Mouse (Mus musculus) G1E (cell line): ENCODE measurements around the gene Skap1.

Source experiments
- CTCF ChIP-seq: IDR thresholded peaks from 2 replicates; pipeline ENCODE4 v1.5.1; 2012; ENCODE audit warnings: low read depth, low read length, inconsistent platforms, mixed read lengths
- GATA1 ChIP-seq: IDR thresholded peaks from 2 replicates; pipeline ENCODE4 v1.6.1; 2012; ENCODE audit warnings: borderline replicate concordance, low read length, inconsistent platforms, mixed read lengths
- GATA2 ChIP-seq: IDR thresholded peaks from 2 replicates; pipeline ENCODE4 v1.6.1; 2012; ENCODE audit warnings: low read depth, low read length, inconsistent platforms, borderline replicate concordance
- POLR2AphosphoS5 ChIP-seq: IDR thresholded peaks from 2 replicates; pipeline ENCODE4 v1.6.1; 2012; ENCODE audit warnings: low read depth, low read length, inconsistent platforms; ENCODE audit not compliant: insufficient replicate concordance

- no peak for TF ChIP-seq GATA1
- TF ChIP-seq CTCF: no peak
- no peak for TF ChIP-seq POLR2AphosphoS5
- TF ChIP-seq GATA2: no peak
These were observed 155.6 kb downstream of the Skap1 start for GRCm38 (mm10) chr11:96620006-96620405.
